Mouse (Mus musculus): ENCODE data around the gene 4930438A08Rik.
A peak's percentile ranks its signal among the peaks of the same experiment; 100 is the strongest.
"Not testable (repeated sequence)": the region's sequence is repeated elsewhere in the genome, so short reads cannot be mapped to it uniquely, and the experiment has no call there.

Gene 4930438A08Rik

DNA sequence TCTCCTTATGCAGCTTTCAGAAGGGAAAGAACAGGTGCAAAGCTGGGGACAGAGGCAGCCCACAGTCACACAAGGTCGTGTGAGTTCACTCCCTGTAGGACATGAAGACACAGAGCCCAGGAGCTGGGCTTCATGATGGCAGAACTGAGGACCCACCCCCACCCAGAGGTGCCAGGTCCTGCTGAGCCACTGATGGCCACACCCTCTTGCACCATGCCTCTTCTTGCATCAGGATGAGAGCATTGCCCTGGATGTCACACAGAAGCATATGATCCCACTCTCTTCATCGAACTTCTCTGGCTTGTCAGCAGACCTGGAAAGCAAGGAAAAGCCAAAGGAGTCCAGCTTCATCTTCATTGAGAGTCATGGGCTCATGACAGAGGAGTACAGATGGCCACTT, at the start of gene 4930438A08Rik:
4930438A08Rik (plus strand) TSS at position 228 of the 400 bp plus-strand sequence.
- DNase-seq, result no peak

DNA sequence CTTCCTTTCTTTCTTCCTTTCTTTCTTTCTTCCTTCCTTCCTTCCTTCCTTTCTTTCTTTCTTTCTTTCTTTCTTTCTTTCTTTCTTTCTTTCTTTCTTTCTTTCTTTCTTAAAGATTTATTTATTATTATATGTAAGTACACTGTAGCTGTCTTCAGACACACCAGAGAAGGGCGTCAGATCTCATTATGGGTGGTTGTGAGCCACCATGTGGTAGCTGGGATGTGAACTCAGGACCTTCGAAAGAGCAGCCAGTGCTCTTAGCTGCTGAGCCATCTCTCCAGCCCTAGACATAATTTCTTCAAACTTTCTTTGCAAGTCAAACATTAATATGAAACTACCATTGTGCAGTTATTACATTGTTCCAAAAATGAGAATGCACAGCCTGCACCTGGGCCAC, 49.7 kb upstream of the 4930438A08Rik start:
- not testable (repeated sequence) for DNase-seq

DNA sequence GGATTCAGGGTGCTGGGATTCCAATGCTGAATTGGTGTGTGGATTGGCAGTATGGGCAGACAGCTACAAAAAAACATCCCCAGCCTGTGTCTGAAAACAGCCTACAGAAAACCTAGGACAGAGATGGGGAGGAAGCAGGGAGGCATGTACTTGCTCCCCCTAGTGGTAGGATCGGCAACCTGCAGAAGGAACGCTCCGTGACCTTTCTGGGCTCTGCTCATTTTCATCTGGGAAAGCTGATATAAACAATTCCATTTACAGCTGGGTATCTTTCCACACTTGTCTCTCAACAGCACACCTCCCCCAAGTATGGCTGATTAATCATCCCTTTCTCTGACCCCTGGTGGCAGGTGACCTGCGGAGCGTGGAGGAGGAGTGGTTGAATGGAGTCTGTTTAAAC, 48.9 kb upstream of the 4930438A08Rik start:
- DNase-seq, result peak; percentile 57 to 73

DNA sequence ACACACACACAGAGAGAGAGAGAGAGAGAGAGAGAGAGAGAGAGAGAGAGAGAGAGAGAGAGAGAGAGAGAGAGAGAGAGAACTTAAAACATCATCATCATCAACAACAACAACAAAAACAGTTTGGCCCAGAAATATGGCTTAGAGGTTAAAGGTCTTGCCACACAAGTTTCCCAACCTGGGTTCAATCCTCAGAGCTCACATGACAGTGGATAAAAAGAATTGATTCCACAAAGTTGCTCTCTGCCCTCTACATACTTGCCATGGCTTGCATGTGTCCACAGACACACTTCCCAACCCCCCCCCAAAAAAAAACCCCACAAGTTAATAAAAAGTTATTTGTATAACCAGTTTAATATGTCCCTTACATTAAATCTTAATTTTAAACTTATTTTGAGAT, 48.2 kb upstream of the 4930438A08Rik start:
- DNase-seq, result no peak

DNA sequence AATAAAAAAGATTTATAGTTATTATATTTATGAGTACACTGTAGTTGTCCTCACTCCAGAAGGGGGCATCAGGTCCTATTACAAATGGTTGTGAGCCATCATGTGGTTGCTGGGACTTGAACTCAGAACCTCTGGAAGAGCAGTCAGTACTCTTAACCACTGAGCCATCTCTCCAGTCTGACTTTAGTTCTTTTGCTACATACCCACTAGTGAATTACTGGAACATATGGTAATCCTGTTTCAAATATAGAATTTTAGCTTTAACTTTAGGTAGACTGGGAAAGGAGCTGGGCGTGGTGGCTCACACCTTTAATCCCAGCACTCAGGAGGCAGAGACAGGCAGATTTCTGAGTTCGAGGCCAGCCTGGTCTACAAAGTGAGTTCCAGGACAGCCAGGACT, 46.6 kb upstream of the 4930438A08Rik start:
- DNase-seq, result not testable (repeated sequence)

DNA sequence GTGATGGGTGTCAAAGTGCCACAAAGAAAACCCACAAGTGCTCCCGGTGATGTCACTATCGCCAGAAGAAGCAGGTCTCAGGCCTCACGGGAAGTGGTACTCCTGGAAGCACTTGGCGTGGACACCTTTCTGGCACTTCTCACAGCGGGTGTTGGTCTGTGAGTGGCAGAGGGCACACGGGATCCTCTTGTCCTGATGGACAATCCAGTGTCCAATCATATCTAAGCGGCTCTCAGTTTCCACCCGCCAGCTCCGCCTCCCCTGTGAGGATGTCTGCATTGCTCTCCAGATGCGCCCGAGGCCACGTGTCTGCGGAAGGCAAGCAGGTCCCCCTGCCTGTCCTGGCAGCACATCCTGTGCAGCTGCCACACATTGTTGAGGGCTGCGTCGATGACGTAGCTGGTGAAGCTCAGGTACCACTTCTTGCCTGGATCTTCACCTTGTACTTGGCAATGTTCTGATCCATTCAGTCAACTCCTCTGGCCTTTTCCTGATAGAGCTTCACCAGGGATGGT, 44.1 kb upstream of the 4930438A08Rik start:
- DNase-seq, result no peak

DNA sequence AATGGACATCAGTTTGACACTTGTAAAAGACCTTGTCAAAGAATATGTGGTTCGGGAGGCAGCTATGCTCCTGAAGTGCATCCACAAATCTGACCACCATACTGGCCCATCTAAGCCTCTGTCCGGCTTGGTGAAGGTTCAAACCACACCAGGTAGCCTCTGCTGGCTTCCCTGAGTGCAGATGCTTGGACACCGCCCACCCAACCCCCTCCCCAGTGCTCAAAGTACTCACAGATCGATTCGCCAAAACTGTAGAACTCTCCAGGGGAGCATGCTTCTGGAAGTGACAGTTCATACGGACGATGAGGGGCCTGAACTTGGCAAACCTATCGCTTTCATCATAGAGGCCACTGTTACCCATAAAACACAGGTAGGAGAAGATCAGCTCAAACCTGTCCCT, 43.4 kb upstream of the 4930438A08Rik start:
- no peak for DNase-seq

DNA sequence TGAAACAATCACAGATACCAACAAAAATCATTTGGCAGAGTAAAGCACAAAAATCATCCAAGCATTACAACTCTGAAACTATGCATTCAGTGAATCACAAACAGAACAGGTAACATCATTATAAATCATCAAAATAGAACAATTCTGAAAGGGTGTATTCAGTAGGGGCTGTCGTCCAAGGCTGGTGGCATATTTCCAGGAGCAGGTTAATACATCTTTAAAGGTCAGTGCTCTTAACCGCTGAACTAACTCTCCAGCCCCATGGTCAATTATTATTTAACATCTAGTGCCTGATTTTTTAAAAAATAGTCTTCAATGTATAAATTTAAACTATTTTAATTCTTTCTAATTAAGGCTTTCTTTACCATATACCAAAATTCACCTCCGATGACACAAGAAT, 40.0 kb upstream of the 4930438A08Rik start:
- DNase-seq, result not testable (repeated sequence)

DNA sequence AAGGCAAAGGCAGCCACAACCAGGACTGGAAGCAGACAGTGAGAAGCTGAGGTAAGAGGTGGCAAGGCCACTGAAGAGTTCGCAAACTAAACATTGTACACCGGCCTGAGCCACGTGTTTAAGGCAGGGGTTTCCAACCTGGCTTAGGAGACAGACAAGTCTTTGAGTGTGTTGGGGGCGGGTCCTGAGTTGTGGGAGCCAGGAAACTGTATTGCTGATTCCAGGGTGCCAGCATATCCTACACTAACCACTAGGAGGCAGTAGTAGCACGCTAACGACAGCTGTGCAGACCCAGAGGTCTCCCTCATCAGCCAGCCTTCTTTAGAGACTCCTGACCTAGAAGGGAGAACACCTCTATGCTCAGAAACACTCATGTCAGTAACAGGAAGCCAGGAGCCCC, 39.4 kb upstream of the 4930438A08Rik start:
- no peak for DNase-seq

DNA sequence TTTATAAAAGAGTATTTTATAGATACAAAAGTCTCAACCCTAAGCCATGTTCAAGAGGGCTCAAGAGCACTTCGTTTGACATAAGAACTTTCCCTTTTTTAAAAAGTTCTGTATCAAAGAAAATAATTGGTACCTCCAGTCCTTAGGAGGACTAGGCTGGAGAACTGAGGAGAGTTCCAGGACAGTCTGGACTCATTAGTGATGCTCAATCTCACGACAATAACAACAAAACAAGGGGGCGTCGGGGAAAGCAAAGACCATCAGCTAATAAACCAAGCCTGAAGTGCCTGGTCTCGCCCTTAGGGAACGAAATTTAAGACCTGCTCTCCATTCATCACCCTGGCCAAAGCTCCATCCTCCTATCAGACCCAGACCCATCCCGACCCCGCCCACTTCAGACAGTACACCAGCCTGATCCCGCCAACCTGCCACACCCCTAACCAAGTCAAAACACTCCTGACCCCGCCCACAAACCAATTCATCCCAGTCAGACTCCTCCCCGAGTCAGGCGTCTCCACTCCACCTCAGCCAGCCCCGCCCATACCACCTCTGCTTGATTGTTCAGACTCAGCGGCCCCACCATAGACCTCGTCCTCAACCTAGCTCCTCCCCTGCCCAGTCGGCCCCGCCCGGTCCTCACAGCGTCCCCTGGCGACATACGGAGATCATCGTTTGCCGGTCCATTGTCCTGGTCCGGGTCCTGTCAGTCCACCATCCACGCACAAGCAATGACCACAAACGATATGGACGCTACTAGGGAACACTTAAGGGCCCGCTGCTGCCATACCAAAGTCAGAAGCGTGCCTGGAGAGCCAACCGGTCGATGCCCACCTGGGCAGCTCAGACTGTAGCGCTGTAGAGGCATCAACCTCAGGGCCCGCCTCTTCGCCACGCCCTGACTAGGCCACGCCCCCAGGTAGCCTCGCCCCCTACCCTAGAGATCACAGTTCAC, 35.5 kb upstream of the 4930438A08Rik start:
- no peak for DNase-seq

DNA sequence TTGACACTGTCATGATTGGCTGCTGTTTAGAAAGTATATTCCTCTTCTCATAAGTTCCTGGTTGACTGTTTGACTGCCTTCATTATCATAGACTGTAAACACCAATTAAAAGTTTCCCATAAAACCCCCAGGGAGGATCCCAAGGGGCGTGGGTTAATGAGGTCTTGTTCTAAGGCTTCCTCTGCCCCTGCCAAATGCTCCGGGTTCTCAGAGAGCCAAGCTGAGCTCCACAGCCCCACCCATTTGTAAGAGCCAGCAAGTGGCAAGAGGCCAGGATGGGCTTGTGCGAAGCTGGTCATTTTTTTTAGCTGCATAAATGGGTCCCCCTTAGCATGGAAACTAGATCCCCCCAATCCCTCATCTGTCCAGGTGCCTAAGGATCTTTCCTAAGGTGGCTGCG, 27.3 kb upstream of the 4930438A08Rik start:
- no peak for DNase-seq

DNA sequence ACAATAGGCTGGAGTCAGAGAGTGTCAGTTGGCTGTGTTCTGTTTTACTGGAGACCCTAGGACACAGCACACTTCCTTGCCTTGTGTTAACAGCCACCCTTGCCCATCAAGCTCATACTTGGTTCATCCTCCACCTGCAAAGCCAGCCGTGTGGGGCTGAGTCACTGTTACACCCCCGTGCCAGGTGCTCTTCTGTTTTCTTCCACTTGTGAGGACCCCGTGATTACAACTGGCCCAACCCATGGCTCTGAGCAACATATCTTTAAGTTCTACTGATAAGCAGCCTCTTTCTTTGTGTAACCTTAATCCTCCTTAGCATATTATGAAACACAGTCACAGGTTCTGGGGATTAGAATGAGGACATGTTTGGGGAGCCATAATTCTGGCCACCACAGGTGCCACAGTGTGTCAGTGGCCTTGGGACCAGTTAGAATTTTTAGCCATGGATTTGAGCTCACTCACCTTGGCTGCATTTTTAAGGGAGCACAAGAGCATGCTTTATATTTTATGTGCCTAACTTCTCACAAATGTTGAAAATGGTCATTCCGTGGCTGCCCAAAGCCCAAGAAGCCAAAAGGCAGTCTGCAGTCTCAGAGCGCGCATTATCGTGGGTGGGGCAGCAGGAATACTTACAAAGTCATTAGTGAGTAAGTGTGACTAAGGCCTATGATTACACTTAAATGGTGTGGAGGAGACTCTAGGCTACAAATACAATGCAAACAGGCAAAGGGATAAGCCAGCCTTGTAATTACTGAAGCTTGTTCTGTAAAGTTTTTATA, 25.2 kb upstream of the 4930438A08Rik start:
- no peak for DNase-seq

DNA sequence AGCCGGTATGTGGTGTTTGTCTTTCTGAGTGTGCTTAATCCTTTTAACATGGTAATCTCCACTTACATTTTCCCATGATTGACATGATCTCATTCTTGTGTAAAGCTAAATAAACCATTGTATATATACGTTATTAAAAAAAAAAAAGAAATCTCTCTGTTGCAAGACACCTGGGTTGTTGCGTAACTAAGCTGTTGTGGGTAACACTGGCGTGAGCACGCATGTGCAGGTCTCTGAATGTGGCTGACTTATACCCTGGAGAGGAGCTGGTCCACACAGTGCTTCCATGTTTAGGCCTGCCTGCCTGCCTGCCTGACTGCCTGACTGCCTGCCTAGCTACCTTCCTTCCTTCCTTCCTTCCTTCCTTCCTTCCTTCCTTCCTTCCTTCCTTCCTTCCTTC, 24.0 kb upstream of the 4930438A08Rik start:
- no peak for DNase-seq

DNA sequence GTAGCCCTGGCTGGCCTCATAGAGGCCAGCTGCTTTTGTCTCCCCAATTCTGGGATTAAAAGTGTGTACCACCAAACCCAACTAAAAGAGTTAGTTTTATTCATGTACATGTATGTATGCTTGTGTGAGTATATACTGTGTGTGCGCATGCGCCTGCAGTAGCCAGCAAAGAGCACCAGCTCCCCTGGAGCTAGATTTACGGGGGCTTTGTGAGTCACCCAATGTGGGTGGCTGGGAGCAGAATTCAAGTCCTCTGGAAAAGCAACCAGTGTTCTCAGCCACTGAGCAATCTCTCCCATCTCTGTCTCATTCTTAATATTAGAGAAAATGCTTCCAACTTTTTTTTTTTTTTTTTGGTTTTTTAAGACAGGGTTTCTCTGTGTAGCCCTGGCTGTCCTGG, 20.2 kb upstream of the 4930438A08Rik start:
- DNase-seq, result no peak

DNA sequence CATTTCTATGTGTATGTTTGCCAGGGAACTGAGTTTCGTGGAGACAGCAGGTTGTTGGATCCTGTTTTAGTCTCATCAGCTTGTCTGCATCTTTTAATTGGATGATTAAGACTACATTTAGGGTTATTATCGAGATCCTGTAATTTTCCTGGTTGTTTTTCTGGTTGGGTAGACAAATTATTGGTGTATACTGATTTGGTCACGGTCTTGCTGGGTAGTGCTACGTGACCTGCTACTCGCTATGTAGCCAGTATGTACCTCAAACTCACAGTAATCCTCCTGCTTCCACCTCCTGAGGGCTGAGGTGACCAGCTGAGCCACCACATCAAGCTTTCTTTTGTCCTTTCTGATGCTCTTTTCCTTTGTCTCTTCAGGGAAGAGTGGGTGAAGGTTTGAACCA, 16.8 kb upstream of the 4930438A08Rik start:
- DNase-seq, result no peak

DNA sequence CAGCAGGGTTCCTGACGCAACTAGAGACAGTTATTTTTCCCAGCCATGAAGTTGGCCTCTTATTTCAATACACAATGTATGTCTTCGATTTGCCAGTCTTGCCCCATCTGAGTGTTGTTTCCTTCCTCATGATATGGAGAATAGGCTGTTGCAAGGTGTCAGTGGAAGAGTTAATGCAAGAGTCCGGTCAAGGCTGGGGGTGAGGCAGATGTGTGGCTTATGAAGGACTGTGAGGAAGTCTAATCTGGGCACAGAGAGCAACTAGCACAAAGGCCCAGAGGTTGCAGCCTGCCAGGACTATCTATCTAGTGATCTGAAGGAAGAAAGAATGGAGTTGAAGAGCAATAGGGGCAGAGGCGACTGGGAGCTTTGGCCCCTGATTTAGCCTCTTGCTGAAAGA, 14.4 kb upstream of the 4930438A08Rik start:
- no peak for DNase-seq

DNA sequence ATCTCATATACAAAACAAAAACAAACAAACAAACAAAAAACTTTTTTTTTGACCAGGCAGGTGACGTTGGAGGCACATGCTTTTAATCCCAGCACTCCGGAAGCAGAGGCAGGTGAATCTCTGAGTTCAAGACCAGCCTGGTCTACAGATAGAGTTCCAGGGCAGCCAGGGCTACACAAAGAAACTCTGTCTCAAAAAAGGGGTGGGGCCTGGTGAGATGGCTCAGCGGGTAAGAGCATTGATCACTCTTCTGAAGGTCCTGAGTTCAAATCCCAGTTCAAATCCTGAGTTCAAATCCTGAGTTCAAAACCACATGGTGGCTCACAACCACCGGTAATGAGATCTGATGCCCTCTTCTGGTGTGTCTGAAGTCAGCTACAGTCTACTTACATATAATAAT, 12.8 kb upstream of the 4930438A08Rik start:
- no peak for DNase-seq

DNA sequence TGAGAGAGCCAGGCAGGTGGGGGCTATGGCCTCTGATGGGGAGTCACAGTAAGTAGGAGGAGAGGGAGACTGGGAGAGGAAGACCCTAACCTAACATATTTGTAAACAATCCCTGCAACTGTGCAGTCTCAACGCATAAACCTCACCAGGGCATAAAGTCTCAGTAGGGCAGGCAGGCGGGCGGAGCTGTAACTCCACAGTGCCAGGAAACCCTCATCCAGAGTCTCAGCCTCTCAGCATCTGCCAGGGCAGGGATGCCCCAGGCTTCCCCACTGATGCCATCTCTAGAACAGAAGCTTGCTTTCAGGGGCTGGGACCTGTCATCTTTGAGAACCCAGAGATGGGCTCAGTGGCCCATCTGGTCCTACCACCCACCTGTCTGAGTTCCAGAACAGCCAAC, 12.3 kb upstream of the 4930438A08Rik start:
- no peak for DNase-seq

DNA sequence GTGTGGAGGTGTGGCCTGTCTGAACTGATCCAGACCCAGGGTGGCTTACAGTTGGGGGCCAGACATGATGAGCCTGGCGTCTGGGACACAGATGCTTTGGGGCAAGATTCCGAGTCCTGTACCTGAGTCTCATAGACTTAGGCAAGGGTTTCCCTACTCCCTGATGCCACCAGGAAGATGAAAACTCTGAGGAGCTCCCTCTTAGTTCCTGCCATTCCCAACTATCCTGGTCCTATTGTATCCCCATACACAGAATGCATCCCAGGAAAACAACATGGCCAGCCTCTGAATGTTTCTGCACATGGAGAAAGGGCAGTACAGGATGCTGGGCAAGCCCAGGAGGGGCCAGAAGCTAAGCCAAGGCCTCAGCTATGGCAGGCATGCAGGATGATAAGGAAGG, 11.1 kb upstream of the 4930438A08Rik start:
- DNase-seq, result no peak

DNA sequence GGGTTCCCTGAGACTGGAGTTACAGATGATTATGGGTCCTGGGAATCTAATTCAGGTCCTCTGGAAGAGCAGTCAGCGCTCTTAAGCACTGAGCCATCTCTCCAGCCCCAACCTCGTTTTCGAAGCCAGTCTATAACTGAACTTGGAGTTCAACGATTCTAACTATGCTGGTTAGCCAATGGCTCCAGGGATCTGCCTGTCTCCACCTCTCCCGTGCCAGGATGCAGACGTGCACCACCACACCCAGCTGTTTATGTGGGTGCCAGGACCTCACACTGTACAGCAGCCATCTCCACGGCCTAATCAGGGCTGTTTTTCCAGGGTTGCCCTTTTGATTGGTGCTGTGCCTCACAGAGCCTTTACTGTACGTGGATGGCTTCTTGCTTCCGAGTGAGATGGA, 10.1 kb upstream of the 4930438A08Rik start:
- no peak for DNase-seq

DNA sequence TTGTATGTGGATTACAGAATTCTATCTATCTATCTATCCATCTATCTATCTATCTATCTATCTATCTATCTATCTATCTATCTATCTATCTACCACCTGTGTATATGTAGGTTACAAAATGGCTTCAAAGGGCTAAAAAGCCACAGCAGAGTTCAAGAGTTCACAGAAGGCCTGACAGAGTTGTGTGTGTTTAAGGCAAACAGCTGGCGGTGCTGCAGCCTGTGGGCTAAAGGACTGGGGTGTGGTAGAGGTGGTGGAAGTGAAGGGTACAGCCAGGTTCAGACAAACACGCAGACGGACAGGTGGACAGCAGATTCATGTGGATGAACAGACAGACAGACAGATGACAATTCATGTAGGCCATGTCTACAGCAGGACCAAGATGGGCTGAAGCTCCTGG, 6.3 kb upstream of the 4930438A08Rik start:
- DNase-seq, result no peak

DNA sequence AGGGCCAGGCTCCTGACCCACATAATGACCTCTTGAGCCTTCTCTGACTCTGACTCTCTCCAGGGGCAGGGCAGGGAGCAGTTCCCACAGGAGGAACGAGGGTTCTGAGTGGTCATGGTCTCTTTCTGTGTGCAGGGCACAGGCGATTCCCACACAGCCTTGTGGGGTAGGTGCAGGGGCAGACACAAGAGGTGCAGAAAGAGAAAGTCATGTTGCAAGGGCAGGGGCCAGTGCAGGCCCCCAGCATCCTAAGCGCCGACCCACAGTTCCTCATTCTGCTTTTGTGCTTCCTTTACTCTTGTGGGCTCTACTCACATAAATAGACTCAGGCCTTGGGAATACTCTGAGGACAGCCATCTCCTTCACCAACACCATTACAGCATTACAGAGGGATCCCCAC, 1.2 kb downstream of the 4930438A08Rik start:
- no peak for DNase-seq

DNA sequence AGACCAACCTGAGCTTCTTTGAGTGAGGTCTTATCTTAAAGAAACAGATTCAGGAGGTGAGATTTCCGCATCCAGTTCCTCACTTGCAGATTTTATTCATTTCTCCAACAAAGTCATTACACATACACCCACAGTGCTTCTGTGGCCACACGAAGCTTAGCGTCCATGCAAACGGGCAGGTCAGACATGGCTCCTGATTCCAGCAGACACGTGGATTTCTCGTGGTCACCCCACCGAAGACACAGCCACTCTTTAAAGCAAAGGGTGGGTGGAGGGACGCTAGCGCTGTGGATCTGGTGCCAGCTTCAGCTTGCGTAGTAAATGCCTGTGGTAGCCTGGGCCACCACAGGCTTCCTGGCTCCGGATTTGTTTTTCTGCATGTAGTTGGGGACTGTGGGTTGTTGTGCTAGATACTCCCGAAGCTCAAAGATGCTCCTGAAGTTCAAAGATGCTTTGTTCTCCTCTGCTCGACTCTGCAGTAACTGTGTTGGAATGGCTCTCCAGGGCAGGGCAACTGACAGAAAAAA, 7.4 kb downstream of the 4930438A08Rik start:
- no peak for DNase-seq

DNA sequence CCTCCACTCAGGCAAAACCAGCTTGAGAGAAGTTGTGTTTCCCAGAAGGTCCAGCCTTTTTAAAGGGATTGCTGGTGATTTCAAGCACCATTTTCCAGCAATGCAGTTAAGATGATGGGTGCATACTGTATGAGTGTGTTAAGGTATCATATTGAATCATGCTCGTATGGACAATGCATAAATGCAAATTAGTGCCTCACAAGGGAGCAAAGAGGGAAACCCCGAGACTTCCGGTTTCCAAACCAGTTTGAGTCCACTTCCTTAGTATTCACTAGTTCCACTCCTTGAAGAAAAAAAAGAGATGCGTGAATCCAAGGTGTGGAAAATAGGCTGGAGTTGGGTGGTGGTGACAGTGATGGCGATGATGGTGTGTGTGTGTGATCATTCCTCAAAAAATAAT, 7.9 kb downstream of the 4930438A08Rik start:
- DNase-seq, result no peak
